Mouse (Mus musculus): ENCODE measurements around the gene Adcy1.

DNA sequence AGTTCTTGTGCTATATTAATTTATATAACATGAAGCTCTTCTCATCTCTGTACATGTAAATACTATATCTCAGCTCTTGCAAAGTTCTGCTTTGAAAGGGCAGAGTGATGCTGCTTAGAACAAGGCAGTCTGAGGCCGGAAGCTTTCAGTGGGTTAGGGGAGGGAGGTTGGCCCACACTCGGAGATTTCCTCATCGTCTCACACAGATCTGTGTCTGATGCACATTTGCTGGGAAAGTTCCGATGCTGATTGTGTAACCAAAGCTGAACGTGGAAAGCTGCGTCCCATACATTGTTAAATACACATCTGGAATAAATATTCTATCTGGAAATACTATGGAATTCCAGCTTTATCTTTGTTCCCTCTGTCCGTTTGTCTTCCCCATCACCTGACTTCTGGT is 138.9 kb downstream of the Adcy1 start:
- TF ChIP-seq GATA1 (IDR thresholded peaks at IDR 0.05; ENCODE audit: borderline replicate concordance, low read length) (no peak), FLI1 (IDR thresholded peaks at IDR 0.05; ENCODE audit: low read length) (no peak)

All from megakaryocyte, embryonic 14.5 days (primary cell).